Mouse (Mus musculus) embryonic facial prominence, embryonic 14.5 days (tissue): ENCODE measurements around the gene Cab39. TPM values are rescaled to one million over a fixed set of nuclear protein-coding genes. Genes with fewer than 3 reads are reported as not detected.
A peak's percentile ranks its signal among the peaks of the same experiment; 100 is the strongest.

Experiments used
- ATAC-seq: fragments of 200-750 bp; cut with Nextera tagmentation; 2 replicates; pipeline ENCODE4 v1.8.0; 2017; ENCODE audit warnings: low read depth, moderate number of reproducible peaks, moderate TSS enrichment
- DNase-seq: peaks from one replicate; pipeline ENCODE4 v3.0.0-alpha.2; 2015; ENCODE audit warnings: low spot score
- H3K27ac ChIP-seq: fragments of 300-500 bp; sonication (generic); replicated peaks from 2 replicates; pipeline ENCODE4 v1.5.1; 2014; ENCODE audit warnings: low read depth, mild to moderate bottlenecking, low read length, moderate library complexity
- H3K27me3 ChIP-seq: fragments of 300-500 bp; sonication (generic); replicated peaks from 2 replicates; pipeline ENCODE4 v1.6.1; 2014; ENCODE audit warnings: low read length; ENCODE audit not compliant: control insufficient read depth, insufficient read depth
- H3K36me3 ChIP-seq: fragments of 300-500 bp; sonication (generic); 2 replicates; pipeline ENCODE4 v1.6.1; 2014; ENCODE audit warnings: low read length, mixed read lengths; ENCODE audit not compliant: control insufficient read depth, insufficient read depth
- H3K4me1 ChIP-seq: fragments of 300-500 bp; sonication (generic); 2 replicates; pipeline ENCODE4 v1.6.1; 2014; ENCODE audit warnings: antibody characterized with exemption, low read length; ENCODE audit not compliant: control insufficient read depth, insufficient read depth
- H3K4me2 ChIP-seq: fragments of 300-500 bp; sonication (generic); 2 replicates; pipeline ENCODE4 v1.6.1; 2014; ENCODE audit warnings: low read depth, mild to moderate bottlenecking, low read length, moderate library complexity, mixed read lengths
- H3K4me3 ChIP-seq: fragments of 300-500 bp; sonication (generic); 2 replicates; pipeline ENCODE4 v1.5.1; 2014; ENCODE audit warnings: low read depth, mild to moderate bottlenecking, low read length
- H3K9ac ChIP-seq: fragments of 300-500 bp; sonication (generic); 2 replicates; pipeline ENCODE4 v1.6.1; 2014; ENCODE audit warnings: low read depth, mild to moderate bottlenecking, low read length, moderate library complexity, mixed read lengths
- H3K9me3 ChIP-seq: fragments of 300-500 bp; sonication (generic); 2 replicates; pipeline ENCODE4 v1.6.1; 2016; ENCODE audit warnings: low read length; ENCODE audit not compliant: control insufficient read depth
- WGBS: fragments of 180-500 bp; shearing (Covaris S2); extraction: QIAGEN DNeasy Blood & Tissue Kit; methylation state at CpG from one replicate; pipeline ENCODE4 v1.1.7; 2014; 5-methylcytosine and 5-hydroxymethylcytosine counted together
- polyA plus RNA-seq: library from polyadenylated mRNA; unstranded; fragments of >200 nt; fragmentation: Nextera tagmentation; extraction: Ambion mirVana; gene quantifications from 2 replicates; pipeline ENCODE4 v1.2.1, GENCODE M21; 2014

Gene Cab39
- polyA plus RNA-seq, 1 experiment from 2014 or later: 45.2 TPM

DNA sequence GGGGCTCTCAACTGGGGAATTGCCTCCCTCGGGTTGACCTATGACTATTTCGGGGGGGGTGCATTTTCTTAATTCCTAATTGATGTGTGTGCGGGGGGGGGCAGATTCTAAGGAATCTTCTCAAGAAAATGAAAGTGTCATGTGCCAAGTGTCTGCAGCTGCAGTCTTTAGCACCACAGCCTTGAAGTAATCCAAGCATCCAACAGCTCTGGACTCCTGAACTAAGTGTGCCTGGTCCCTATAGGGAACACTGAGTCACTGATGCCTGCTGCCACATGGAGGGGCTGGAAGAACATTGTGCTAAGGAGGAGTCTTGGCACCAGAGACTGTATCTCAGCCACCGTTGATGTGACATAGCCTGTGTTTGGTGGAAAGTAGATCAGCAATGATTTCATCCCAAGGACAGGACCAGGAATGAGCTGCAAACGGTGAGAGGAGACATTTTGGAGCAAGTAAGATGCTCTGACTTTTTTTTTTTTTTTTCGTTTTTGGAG lies 64.1 kb downstream of the Cab39 start:
- DNase-seq: no peak
- H3K9ac ChIP-seq: no peak overlapping the region
- H3K4me3 ChIP-seq: no peak overlapping the region
- ATAC-seq: no peak
- no peak overlapping the region for H3K27ac ChIP-seq
- H3K36me3 ChIP-seq: peaks cover under 1% of the 10 kb centered on the region; the same call in 1 of the 2 replicates
- no peak overlapping the region for H3K4me2 ChIP-seq
- H3K9me3 ChIP-seq: peaks cover 4% of the 10 kb centered on the region; the same call in 1 of the 2 replicates
- no peaks in the 10 kb centered on the region for H3K27me3 ChIP-seq
- no peaks in the 10 kb centered on the region for H3K4me1 ChIP-seq
- WGBS: 72% methylated on average over 6 of the region's 6 CpGs

GRCm38 (mm10) chr1:85864383-85864782 lies 71.1 kb downstream of the Cab39 start:
- H3K27me3 ChIP-seq: no peaks in the 10 kb centered on the region
- H3K4me2 ChIP-seq: no peak overlapping the region
- H3K36me3 ChIP-seq: no peaks in the 10 kb centered on the region
- DNase-seq: no peak
- H3K9ac ChIP-seq: no peak overlapping the region
- peaks cover 7% of the 10 kb centered on the region; the same call in 1 of the 2 replicates for H3K9me3 ChIP-seq
- H3K4me3 ChIP-seq: no peak overlapping the region
- 87% methylated on average over 10 of the region's 10 CpGs for WGBS
- H3K4me1 ChIP-seq: no peaks in the 10 kb centered on the region
- no peak for ATAC-seq
- H3K27ac ChIP-seq: no peak overlapping the region

- no peak overlapping the region for H3K27ac ChIP-seq
- DNase-seq: peak; percentile 5
These were observed 76.8 kb downstream of the Cab39 start for GRCm38 (mm10) chr1:85870001-85870400.

GRCm38 (mm10) chr1:85870546-85870945 lies 77.3 kb downstream of the Cab39 start:
- no peaks in the 10 kb centered on the region for H3K4me1 ChIP-seq
- 83% methylated on average over 2 of the region's 2 CpGs for WGBS
- no peak for ATAC-seq

More at GRCm38 (mm10) chr1:85870001-85870400, 76.8 kb downstream of the Cab39 start:
- ATAC-seq: no peak
- Histone ChIP-seq H3K27me3 (no peaks in the 10 kb centered on the region), H3K36me3 (no peaks in the 10 kb centered on the region), H3K4me1 (no peaks in the 10 kb centered on the region), H3K9me3 (no peaks in the 10 kb centered on the region), H3K4me2 (no peak overlapping the region), H3K9ac (no peak overlapping the region), H3K4me3 (no peak overlapping the region)
- 77% methylated on average over 7 of the region's 7 CpGs for WGBS

DNA sequence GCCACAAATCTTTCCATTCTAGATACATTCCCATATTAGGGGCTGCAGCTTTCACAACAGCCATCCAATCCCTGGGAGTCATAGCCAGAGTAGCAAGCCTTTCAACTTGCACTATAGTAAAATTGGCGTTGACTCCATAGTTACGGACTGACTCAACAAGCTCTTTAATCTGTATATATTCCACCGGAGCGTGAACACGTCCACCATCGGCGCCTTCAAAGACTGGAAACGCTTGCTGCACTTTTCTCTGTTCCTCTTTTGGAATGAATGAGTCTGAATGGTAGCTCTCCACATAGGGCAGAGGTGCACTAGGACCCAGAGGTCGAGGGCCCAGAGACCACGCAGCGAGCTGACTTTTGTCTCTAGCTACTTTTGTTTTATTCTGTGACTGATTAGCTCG lies 88.8 kb downstream of the Cab39 start:
- DNase-seq (no peak), ATAC-seq (no peak)
- Histone ChIP-seq H3K36me3 (no peaks in the 10 kb centered on the region), H3K4me2 (no peak overlapping the region), H3K4me3 (no peak overlapping the region), H3K9me3 (peaks cover 15% of the 10 kb centered on the region; the same call in 1 of the 2 replicates), H3K27ac (no peak overlapping the region), H3K27me3 (no peaks in the 10 kb centered on the region), H3K4me1 (no peaks in the 10 kb centered on the region), H3K9ac (no peak overlapping the region)
- WGBS: 86% methylated on average over 12 of the region's 12 CpGs

More at GRCm38 (mm10) chr1:85870546-85870945, 77.3 kb downstream of the Cab39 start:
- Histone ChIP-seq H3K27me3 (no peaks in the 10 kb centered on the region), H3K4me3 (no peak overlapping the region), H3K9ac (no peak overlapping the region), H3K36me3 (no peaks in the 10 kb centered on the region), H3K27ac (no peak overlapping the region), H3K9me3 (peaks cover 3% of the 10 kb centered on the region; the same call in 1 of the 2 replicates), H3K4me2 (no peak overlapping the region)
- DNase-seq: no peak

- no peaks in the 10 kb centered on the region for H3K36me3 ChIP-seq
- H3K4me2 ChIP-seq: no peak overlapping the region
- H3K4me1 ChIP-seq: no peaks in the 10 kb centered on the region
- H3K4me3 ChIP-seq: no peak overlapping the region
- H3K9me3 ChIP-seq: 0 out of 2 replicates have a peak, but pooled peaks cover 3% of the 10 kb centered on the region
- DNase-seq (no peak), ATAC-seq (no peak)
- no peak overlapping the region for H3K9ac ChIP-seq
- 87% methylated on average over 7 of the region's 7 CpGs for WGBS
- H3K27me3 ChIP-seq: no peaks in the 10 kb centered on the region
- no peak overlapping the region for H3K27ac ChIP-seq
These were observed 94.0 kb downstream of the Cab39 start for GRCm38 (mm10) chr1:85887221-85887620.

- peak within 1 kb of the TSS; percentile 83 for H3K9ac ChIP-seq
- ATAC-seq: peak; percentile 86
- no peaks in the 10 kb centered on the region for H3K36me3 ChIP-seq
- H3K27ac ChIP-seq: peak within 1 kb of the TSS; percentile 93
- WGBS: under 1% methylated on average over 19 of the region's 35 CpGs
- peak; percentile 94 for DNase-seq
- no peaks in the 10 kb centered on the region for H3K9me3 ChIP-seq
- H3K4me3 ChIP-seq: peak within 1 kb of the TSS; percentile 84
- H3K27me3 ChIP-seq: no peaks in the 10 kb centered on the region
- H3K4me2 ChIP-seq: peak within 1 kb of the TSS; percentile 85
- peaks cover 37% of the 10 kb centered on the region for H3K4me1 ChIP-seq
These were observed 101.0 kb downstream of the Cab39 start, which contains the start of gene Itm2c for GRCm38 (mm10) chr1:85894231-85894747. Gene Itm2c (plus strand): TSS chr1:85894281.

DNA sequence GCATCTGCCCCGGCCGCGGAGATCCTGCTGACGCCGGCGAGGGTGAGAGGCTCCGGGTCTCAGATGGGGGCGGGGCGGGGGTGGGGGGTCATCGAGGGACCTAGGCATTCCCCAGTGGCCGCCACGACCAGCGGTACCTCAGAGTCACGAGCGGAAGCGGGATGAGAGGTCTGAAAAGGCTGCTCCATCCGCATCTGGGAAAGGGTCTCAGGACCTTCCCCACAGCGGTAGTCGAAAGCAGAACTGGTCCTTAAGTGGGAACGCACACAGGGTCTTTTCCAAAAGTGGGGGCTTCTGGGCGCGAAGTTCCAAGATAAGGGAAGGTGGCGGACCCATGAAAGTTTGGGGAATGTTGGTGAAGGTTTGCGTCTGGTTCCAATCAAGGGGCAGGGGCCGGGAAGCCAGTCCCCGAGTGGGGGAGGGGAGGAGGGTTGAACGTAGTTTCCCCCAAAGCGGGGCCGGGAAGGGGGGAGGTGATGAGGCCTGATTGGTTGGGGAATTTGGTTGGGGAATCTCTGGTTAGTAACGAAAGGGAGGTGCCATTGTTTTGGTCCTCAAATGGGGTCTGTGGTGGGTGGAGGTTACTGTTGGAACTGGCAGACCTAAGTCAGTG lies 101.6 kb downstream of the Cab39 start:
- Histone ChIP-seq H3K9ac (peak overlapping the region; percentile 83), H3K36me3 (no peaks in the 10 kb centered on the region), H3K4me3 (peak overlapping the region; percentile 84), H3K27ac (peak overlapping the region; percentile 93), H3K4me1 (peaks cover 39% of the 10 kb centered on the region), H3K4me2 (peak overlapping the region; percentile 85), H3K9me3 (no peaks in the 10 kb centered on the region), H3K27me3 (no peaks in the 10 kb centered on the region)
- peak; percentile 30; the same call in 1 of the 2 replicates for ATAC-seq
- under 1% methylated on average over 20 of the region's 30 CpGs for WGBS
- peak; percentile 88 for DNase-seq
